Mouse (Mus musculus) gastrocnemius, postnatal 10 days (tissue): ENCODE measurements around the gene Crat. TPM values are rescaled to one million over a fixed set of nuclear protein-coding genes. Genes with fewer than 3 reads are reported as not detected.
A peak's percentile ranks its signal among the peaks of the same experiment; 100 is the strongest.

ENCODE experiments used
- DNase-seq: peaks from one replicate; pipeline ENCODE4 v3.0.0; 2021; ENCODE audit warnings: mixed read lengths
- total RNA-seq, 2 experiments: library from RNA; stranded (reverse); gene quantifications; 2 replicates each; pipeline ENCODE4 v1.2.3; 2021

The Crat gene
- total RNA-seq, 2 experiments from 2014 or later, result 228 to 262 TPM

- DNase-seq, result no peak
These were observed 7.8 kb downstream of the Crat start for GRCm38 (mm10) chr2:30407778-30408177.

- DNase-seq, result no peak
These were observed 8.4 kb downstream of the Crat start for GRCm38 (mm10) chr2:30407221-30407620.

GRCm38 (mm10) chr2:30403870-30404269 is 11.7 kb downstream of the Crat start:
- DNase-seq, result no peak

- DNase-seq, result no peak
These were observed 12.8 kb downstream of the Crat start for GRCm38 (mm10) chr2:30402843-30403242.

- peak; percentile 64 for DNase-seq
These were observed 13.2 kb downstream of the Crat start for GRCm38 (mm10) chr2:30402351-30402826.

- DNase-seq, result no peak
These were observed 14.0 kb downstream of the Crat start for GRCm38 (mm10) chr2:30401581-30401980.

- no peak for DNase-seq
These were observed 16.1 kb downstream of the Crat start for GRCm38 (mm10) chr2:30399191-30400171.

GRCm38 (mm10) chr2:30397986-30398512 is 17.6 kb downstream of the Crat start:
- DNase-seq, result no peak

GRCm38 (mm10) chr2:30396246-30396645 is 19.4 kb downstream of the Crat start:
- DNase-seq, result no peak

- DNase-seq, result no peak
These were observed 19.9 kb downstream of the Crat start for GRCm38 (mm10) chr2:30395757-30396156.

- no peak for DNase-seq
These were observed 22.3 kb downstream of the Crat start for GRCm38 (mm10) chr2:30393370-30393656.

GRCm38 (mm10) chr2:30392577-30393369 is 22.8 kb downstream of the Crat start:
- DNase-seq, result peak; percentile 85

GRCm38 (mm10) chr2:30392114-30392576 is 23.5 kb downstream of the Crat start, which contains the start of gene Dolpp1:
Gene Dolpp1 (plus strand): TSS chr2:30392254.
- DNase-seq, result peak; percentile 93

- no peak for DNase-seq
These were observed 26.6 kb downstream of the Crat start for GRCm38 (mm10) chr2:30389000-30389399.

- no peak for DNase-seq
These were observed 28.7 kb downstream of the Crat start for GRCm38 (mm10) chr2:30386913-30387312.

- no peak for DNase-seq
These were observed 30.0 kb downstream of the Crat start for GRCm38 (mm10) chr2:30385591-30385990.

- no peak for DNase-seq
These were observed 30.8 kb downstream of the Crat start for GRCm38 (mm10) chr2:30384814-30385213.

- no peak for DNase-seq
These were observed 34.3 kb downstream of the Crat start for GRCm38 (mm10) chr2:30381377-30381725.

GRCm38 (mm10) chr2:30380564-30381376 is 34.8 kb downstream of the Crat start:
- DNase-seq, result no peak

GRCm38 (mm10) chr2:30379307-30379706 is 36.3 kb downstream of the Crat start:
- no peak for DNase-seq

- DNase-seq, result no peak
These were observed 37.9 kb downstream of the Crat start for GRCm38 (mm10) chr2:30377721-30378120.

- no peak for DNase-seq
These were observed 39.7 kb downstream of the Crat start for GRCm38 (mm10) chr2:30375893-30376292.
